Mouse (Mus musculus) midbrain, embryonic 11.5 days (tissue): ENCODE measurements at regions not wholly inside any gene's neighbourhood (a gene's known extent, or its start where the extent isn't known, plus 50 kb on each side); places are given as distances from the start of the nearest gene placed in this dataset.
A peak's percentile ranks its signal among the peaks of the same experiment; 100 is the strongest.

ENCODE experiments used
- ATAC-seq: fragments of 200-750 bp; cut with Nextera tagmentation; 2 replicates; pipeline ENCODE4 v1.8.0; 2017; ENCODE audit warnings: moderate TSS enrichment, moderate library complexity; ENCODE audit not compliant: low FRiP score
- DNase-seq: peaks from one replicate; pipeline ENCODE4 v3.0.0; 2015; ENCODE audit warnings: low spot score; ENCODE audit errors: missing footprints
- H3K27ac ChIP-seq: fragments of 300-500 bp; sonication (generic); 2 replicates; pipeline ENCODE4 v1.5.1; 2014; ENCODE audit warnings: low read depth, low read length
- H3K27me3 ChIP-seq: fragments of 300-500 bp; sonication (generic); 2 replicates; pipeline ENCODE4 v1.6.1; 2014; ENCODE audit warnings: mild to moderate bottlenecking, low read length, moderate library complexity, mixed read lengths; ENCODE audit not compliant: control insufficient read depth, insufficient read depth
- H3K36me3 ChIP-seq: fragments of 300-500 bp; sonication (generic); 2 replicates; pipeline ENCODE4 v1.6.1; 2014; ENCODE audit warnings: mild to moderate bottlenecking, low read length, moderate library complexity, mixed read lengths; ENCODE audit not compliant: control insufficient read depth, insufficient read depth
- H3K4me1 ChIP-seq: fragments of 300-500 bp; sonication (generic); 2 replicates; pipeline ENCODE4 v1.6.1; 2014; ENCODE audit warnings: low read length; ENCODE audit not compliant: control insufficient read depth, insufficient read depth
- H3K4me2 ChIP-seq: fragments of 300-500 bp; sonication (generic); 2 replicates; pipeline ENCODE4 v1.6.1; 2014; ENCODE audit warnings: mild to moderate bottlenecking, moderate library complexity
- H3K4me3 ChIP-seq: fragments of 300-500 bp; sonication (generic); 2 replicates; pipeline ENCODE4 v1.5.1; 2014; ENCODE audit warnings: low read depth, low read length
- H3K9ac ChIP-seq: fragments of 300-500 bp; sonication (generic); 2 replicates; pipeline ENCODE4 v1.6.1; 2014; ENCODE audit warnings: low read length
- H3K9me3 ChIP-seq: fragments of 300-500 bp; sonication (generic); 2 replicates; pipeline ENCODE4 v1.6.1; 2016; ENCODE audit warnings: low read length; ENCODE audit not compliant: control insufficient read depth
- WGBS: fragments of 180-500 bp; shearing (Covaris S2); extraction: QIAGEN DNeasy Blood & Tissue Kit; methylation state at CpG from one replicate; pipeline ENCODE4 v1.1.7; 2014; 5-methylcytosine and 5-hydroxymethylcytosine counted together

DNA sequence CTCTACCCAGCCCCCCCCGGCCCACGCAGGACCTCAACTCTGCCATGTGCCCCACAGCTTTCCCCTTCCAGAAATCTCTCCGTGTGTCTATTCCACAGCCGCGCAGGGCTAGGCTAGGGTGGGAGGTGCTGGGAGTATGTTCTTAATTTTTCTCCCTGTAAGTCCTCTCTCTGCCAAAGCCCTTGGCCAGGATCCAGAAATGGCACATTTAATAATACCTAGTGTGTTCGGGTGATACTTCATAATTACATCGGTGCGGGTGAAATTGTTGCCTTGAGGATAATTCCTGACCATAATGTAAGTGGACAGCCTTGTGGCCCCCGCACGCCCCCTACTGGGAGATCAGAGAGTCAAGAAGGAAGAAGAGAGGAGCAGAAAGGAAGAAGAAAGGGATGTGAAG, 1093.5 kb downstream of the Mrps31 start:
- Histone ChIP-seq H3K4me3 (no peak overlapping the region), H3K27ac (no peak overlapping the region), H3K36me3 (no peaks in the 10 kb centered on the region), H3K9ac (no peak overlapping the region), H3K27me3 (no peaks in the 10 kb centered on the region), H3K9me3 (no peaks in the 10 kb centered on the region), H3K4me2 (no peak overlapping the region), H3K4me1 (no peaks in the 10 kb centered on the region)
- ATAC-seq (no peak), DNase-seq (no peak)
- 62% methylated on average over 10 of the region's 10 CpGs for WGBS

DNA sequence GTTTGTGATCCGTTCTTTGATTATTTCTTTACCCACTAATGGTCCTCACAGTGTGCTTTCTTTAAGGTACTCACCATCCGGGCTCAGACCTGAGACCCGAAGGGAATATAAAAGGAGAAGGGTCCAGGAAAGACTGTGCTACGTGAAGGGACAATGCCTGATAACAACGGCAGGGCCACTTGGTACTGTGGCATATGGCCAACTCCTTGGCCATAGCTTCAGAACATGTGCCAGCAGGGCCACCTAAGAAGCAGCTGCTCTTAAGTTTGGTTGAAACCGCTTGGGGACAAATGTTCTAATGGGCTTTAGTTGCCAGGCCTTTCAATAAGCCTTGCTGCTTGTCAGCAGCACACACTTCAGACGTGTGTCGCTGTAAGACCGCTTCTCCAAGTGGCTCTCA, 1094.1 kb downstream of the Mrps31 start:
- no peaks in the 10 kb centered on the region for H3K27me3 ChIP-seq
- 90% methylated on average over 9 of the region's 9 CpGs for WGBS
- H3K4me1 ChIP-seq, result no peaks in the 10 kb centered on the region
- H3K4me2 ChIP-seq, result no peak overlapping the region
- H3K9me3 ChIP-seq, result no peaks in the 10 kb centered on the region
- no peak overlapping the region for H3K27ac ChIP-seq
- no peaks in the 10 kb centered on the region for H3K36me3 ChIP-seq
- DNase-seq (no peak), ATAC-seq (no peak)
- H3K4me3 ChIP-seq, result no peak overlapping the region
- no peak overlapping the region for H3K9ac ChIP-seq

DNA sequence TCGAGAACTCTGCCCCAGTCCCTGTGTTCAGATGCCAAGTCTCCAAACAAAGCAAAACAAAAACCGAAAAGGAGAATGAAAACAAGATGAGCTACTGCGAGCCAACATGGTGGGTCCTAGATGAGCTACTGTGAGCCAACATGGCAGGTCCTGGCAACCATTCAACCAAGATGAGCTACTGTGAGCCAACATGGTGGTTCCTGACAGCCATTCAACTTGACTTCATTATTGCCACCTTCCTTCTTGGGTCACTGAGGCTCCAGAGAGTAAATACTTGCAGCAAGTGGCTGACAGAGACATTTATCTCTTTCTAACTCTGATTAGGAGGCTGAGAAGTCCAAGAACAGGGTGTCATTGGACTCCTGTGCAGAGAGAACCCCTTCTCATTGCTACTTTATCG, 1094.8 kb downstream of the Mrps31 start:
- Histone ChIP-seq H3K36me3 (no peaks in the 10 kb centered on the region), H3K4me1 (no peaks in the 10 kb centered on the region), H3K27me3 (no peaks in the 10 kb centered on the region), H3K9ac (no peak overlapping the region), H3K27ac (no peak overlapping the region), H3K4me2 (no peak overlapping the region), H3K4me3 (no peak overlapping the region), H3K9me3 (no peaks in the 10 kb centered on the region)
- DNase-seq (no peak), ATAC-seq (no peak)
- 88% methylated on average over 4 of the region's 4 CpGs for WGBS

DNA sequence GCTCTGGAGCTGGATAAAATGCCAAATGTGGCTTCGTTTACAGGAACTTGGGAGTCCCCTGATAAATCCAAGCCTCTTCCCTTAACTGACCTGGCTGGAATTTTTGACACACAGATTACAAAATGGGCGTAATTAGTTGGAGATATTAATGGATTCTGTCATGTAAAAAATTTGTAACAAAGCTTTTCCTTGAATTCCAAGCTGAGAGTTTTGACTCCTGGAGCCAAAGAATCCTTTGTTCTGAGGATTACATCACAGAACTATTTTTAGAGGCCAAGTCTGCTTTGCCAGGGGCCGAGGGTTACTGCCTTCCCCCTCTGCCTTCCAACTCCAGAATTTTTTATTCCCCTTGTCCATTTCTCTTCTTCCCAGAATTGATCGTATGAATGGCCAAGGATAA, 1096.5 kb downstream of the Mrps31 start:
- H3K4me3 ChIP-seq, result no peak overlapping the region
- no peaks in the 10 kb centered on the region for H3K4me1 ChIP-seq
- no peak overlapping the region for H3K4me2 ChIP-seq
- no peak for DNase-seq
- no peak overlapping the region for H3K9ac ChIP-seq
- H3K27ac ChIP-seq, result no peak overlapping the region
- no peaks in the 10 kb centered on the region for H3K36me3 ChIP-seq
- no peaks in the 10 kb centered on the region for H3K27me3 ChIP-seq
- WGBS, result 67% methylated on average over 4 of the region's 4 CpGs
- ATAC-seq, result no peak
- H3K9me3 ChIP-seq, result no peaks in the 10 kb centered on the region

DNA sequence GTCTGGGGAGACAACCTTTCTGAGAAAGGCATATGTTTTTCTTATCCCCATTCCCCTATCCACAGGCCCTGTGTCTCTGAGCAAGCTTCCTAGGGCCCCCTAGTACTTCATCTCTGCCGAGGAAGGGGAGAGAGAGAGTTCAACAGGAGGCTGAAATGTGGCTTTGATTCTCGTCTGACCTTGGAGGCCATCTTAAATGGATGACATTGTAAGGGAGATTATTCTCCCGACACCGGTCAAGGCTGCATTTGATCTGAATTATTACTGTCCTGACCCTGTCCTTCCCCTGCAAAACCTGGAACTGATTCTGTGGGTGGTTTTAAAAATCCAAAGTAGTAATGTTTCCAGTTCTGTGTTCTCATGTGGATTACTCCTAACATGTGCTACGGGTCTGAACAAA, 1098.9 kb downstream of the Mrps31 start:
- no peak overlapping the region for H3K4me3 ChIP-seq
- no peak for DNase-seq
- no peaks in the 10 kb centered on the region for H3K27me3 ChIP-seq
- no peak overlapping the region for H3K4me2 ChIP-seq
- no peak overlapping the region for H3K27ac ChIP-seq
- H3K36me3 ChIP-seq, result no peaks in the 10 kb centered on the region
- no peak overlapping the region for H3K9ac ChIP-seq
- H3K4me1 ChIP-seq, result no peaks in the 10 kb centered on the region
- ATAC-seq, result no peak
- H3K9me3 ChIP-seq, result no peaks in the 10 kb centered on the region
- 80% methylated on average over 5 of the region's 5 CpGs for WGBS

DNA sequence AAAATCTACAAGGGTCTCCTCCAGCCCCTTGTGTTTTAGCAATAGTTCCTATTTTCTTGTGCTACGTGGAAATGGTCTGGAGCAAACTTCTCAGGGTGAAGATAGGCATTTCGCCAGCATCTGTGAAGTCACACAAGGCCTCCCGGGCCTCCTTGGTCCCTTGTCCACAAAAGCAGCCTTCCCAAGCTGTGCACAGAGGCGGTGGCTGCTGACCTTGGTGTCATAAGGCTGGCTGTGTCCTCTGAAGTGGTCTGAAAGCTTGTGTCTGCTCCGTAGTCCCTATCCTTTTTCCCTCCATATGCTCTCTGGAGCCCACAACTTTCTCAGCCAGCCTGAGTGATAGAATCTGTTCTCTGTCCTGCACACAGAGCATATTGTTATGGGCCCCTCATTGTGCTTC, 1099.4 kb downstream of the Mrps31 start:
- whole genome bisulfite sequencing, result 81% methylated on average over 5 of the region's 5 CpGs
- no peaks in the 10 kb centered on the region for H3K36me3 ChIP-seq
- no peaks in the 10 kb centered on the region for H3K27me3 ChIP-seq
- ATAC-seq (no peak), DNase-seq (no peak)
- H3K27ac ChIP-seq, result no peak overlapping the region
- H3K4me2 ChIP-seq, result no peak overlapping the region
- H3K9ac ChIP-seq, result no peak overlapping the region
- no peaks in the 10 kb centered on the region for H3K4me1 ChIP-seq
- no peaks in the 10 kb centered on the region for H3K9me3 ChIP-seq
- no peak overlapping the region for H3K4me3 ChIP-seq

DNA sequence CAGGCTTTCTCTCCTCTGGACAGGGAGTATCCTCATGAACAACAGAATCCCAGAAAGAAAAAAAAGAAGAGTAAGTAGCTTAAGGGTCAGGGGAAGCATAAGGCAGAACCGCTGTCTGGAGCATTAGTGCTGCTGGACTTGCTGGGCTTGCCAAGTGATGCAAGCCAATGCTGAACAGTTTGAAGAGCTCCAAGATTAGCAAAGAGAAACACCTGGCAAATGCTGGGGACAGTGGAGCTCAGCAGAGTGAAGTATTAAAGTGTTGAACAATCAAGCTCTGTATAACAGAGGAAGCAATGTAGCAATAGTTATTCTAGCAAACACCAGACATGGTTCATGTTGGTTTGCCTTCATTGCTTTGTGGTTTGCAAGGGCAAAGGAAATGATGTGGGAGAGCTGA, 1100.1 kb downstream of the Mrps31 start:
- Histone ChIP-seq H3K9me3 (no peaks in the 10 kb centered on the region), H3K4me2 (no peak overlapping the region), H3K9ac (no peak overlapping the region), H3K27ac (no peak overlapping the region), H3K36me3 (no peaks in the 10 kb centered on the region), H3K4me1 (no peaks in the 10 kb centered on the region), H3K4me3 (no peak overlapping the region), H3K27me3 (no peaks in the 10 kb centered on the region)
- WGBS, result 64% methylated on average over 1 of the region's 1 CpGs
- no peak for ATAC-seq
- no peak for DNase-seq

DNA sequence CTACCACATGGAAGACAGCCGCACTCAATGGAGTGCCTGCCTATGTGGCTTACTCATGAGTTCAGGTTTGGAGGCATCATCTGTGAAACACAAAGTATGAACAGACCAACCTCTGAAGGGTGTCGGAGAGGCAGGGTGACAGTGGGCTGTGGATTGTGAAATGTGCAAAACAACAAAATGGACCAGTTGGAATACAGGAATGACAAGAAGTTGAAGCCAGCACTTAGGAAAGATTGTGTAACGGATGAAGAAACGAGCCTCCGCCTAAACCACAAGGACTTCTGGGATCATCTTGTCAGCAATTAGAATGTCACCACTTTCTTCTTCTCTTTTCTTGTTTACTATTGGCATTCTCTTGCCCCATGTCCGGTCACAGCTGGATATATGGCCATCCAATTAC, 1100.6 kb downstream of the Mrps31 start:
- ATAC-seq (no peak), DNase-seq (no peak)
- Histone ChIP-seq H3K4me3 (no peak overlapping the region), H3K27me3 (no peaks in the 10 kb centered on the region), H3K4me2 (no peak overlapping the region), H3K27ac (no peak overlapping the region), H3K9me3 (no peaks in the 10 kb centered on the region), H3K9ac (no peak overlapping the region), H3K36me3 (no peaks in the 10 kb centered on the region), H3K4me1 (no peaks in the 10 kb centered on the region)
- WGBS, result 96% methylated on average over 6 of the region's 6 CpGs

DNA sequence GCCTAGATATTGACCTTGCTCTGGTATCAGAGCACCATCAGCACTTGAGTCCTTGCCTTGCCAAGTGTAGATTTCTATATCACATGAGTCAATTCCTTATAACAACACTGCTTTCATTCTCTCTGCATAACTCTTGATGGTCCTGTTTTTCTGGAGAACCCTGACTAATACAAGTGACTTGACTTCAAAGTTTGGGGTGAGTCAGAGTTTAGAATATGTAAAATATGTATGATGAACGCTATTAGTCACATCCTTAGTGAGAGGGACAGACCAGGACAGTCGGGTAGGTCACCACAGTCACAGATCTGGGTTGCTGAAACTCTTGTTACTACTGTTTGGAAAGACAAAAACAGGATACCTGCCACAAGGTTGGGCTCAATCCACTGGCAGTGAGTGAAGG, 1105.3 kb downstream of the Mrps31 start:
- Histone ChIP-seq H3K4me3 (no peak overlapping the region), H3K9ac (no peak overlapping the region), H3K36me3 (no peaks in the 10 kb centered on the region), H3K27me3 (no peaks in the 10 kb centered on the region), H3K4me2 (no peak overlapping the region), H3K4me1 (no peaks in the 10 kb centered on the region), H3K9me3 (no peaks in the 10 kb centered on the region), H3K27ac (no peak overlapping the region)
- 77% methylated on average over 2 of the region's 2 CpGs for WGBS
- ATAC-seq, result no peak
- no peak for DNase-seq

DNA sequence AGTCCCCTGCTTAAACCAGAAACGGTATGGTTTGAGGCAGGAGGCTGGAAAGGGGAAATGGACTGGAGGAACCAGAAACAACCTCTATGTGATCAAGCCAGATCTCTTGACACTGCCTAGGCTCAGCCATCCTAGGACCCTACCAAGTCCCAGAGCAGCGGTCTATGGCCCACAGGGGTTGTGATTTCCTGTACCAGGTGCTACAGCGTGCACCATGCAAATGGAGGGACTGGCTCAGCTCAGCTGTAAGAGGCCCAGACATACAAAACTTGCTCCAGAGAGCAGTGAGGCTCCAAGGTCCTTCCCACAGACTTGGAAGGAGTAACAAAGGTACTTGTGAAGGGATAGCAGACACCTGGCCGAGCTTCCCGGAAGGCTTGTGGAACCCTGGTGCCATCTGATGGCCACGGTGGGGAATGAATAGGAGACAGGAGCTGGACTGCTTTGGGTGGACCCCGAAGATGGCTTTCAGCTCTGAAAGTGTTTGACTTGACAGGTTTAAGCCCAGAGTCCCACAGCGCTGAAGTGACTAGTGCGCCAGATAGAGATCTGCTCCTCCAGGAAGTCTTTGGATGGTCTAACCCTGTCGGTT, 1120.5 kb downstream of the Mrps31 start:
- Histone ChIP-seq H3K4me1 (no peaks in the 10 kb centered on the region), H3K9me3 (no peaks in the 10 kb centered on the region), H3K4me3 (no peak overlapping the region), H3K36me3 (no peaks in the 10 kb centered on the region), H3K9ac (no peak overlapping the region), H3K27ac (no peak overlapping the region), H3K27me3 (no peaks in the 10 kb centered on the region), H3K4me2 (no peak overlapping the region)
- DNase-seq (peak; percentile 85), ATAC-seq (peak; percentile 46; the same call in 1 of the 2 replicates)
- WGBS, result 56% methylated on average over 10 of the region's 10 CpGs
